Mouse (Mus musculus) kidney, adult 2 months (tissue): ENCODE data around the gene Pik3cg.

Source experiments
- CTCF ChIP-seq: fragments of 200-500 bp; conservative IDR thresholded peaks from 2 replicates; pipeline ENCODE4 v1.5.1; 2011; ENCODE audit warnings: low read depth, mild to moderate bottlenecking, control low read depth, low read length, moderate library complexity, mixed read lengths; ENCODE audit not compliant: insufficient read depth, insufficient read length
- POLR2A ChIP-seq: fragments of 200-500 bp; IDR thresholded peaks from one replicate; pipeline ENCODE4 v1.6.1; 2011; ENCODE audit warnings: low read depth, low read length, control low read depth

DNA sequence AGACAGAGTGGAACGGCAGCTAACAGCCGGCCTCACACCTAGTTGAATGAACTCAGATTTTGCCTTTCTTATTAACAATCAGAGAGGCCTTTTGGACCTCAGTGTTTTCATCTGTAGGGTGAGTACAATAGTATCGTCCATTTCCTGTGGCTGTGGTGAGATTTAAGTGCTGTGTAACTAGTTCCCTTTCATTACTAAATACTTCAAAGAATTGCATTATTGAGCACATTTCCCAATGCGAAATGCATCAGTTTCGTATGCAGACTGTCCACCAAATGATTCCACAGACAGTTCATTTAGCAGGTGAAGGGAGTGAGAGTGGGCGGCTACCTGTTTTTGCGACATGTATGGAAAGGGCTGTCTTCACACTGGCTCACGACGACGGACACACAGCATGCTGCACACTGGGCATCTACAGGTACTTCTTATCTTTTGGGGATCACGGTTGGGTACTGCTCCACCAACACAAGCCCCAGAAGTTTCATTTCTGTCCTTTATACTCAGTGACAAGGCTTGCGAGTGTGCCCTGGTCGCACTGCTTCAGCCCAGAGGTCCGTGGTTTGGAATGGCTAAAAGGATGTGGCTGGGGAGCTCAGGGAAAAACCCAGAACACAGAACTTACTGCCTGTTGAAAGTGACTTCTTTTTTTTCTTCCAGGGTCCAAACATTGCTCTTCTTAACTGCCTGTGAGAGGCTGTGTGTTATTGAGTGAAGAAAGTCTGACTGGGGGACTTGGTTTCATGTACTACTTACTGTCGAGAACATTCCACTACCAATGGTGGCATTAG lies 25.6 kb downstream of the Pik3cg start:
- no peak for TF ChIP-seq POLR2A
- TF ChIP-seq CTCF = no peak
